Mouse (Mus musculus): ENCODE results near the gene Epo. TPM values are rescaled to one million over a fixed set of nuclear protein-coding genes. Genes with fewer than 3 reads are reported as not detected.

The Epo gene
- polyA plus RNA-seq, 1 experiment from 2014 or later: not detected

DNA sequence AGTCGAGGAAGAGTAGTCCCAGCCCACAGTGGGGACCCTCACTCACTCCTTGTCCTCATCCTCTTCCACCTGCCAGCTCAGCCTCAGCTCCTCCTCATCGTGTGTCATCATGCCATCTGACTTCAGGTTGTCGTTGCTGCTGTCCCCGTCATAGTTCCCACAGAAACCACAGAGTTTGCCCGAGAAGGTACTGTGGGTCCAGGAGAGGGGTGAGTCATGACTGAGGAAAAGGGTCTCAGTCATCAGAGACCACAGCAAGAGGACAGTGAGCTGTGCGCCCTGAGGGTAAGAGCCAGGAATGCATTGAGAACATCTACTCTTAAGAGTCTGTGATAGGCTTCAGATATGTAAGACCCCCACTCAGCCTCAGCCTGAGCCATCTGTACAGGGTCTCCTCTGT is 77.8 kb downstream of the Epo start:
- H3K9ac ChIP-seq (ENCODE audit: low read depth, low read length): no peak overlapping the region
- 82% methylated on average over 6 of the region's 6 CpGs for WGBS
- H3K4me3 ChIP-seq (replicated peaks; ENCODE audit: low read depth, low read length): no peak overlapping the region
- H3K9me3 ChIP-seq (replicated peaks; ENCODE audit: low read length): no peaks in the 10 kb centered on the region
- H3K36me3 ChIP-seq (ENCODE audit: insufficient read depth, low read length): no peaks in the 10 kb centered on the region
- TF ChIP-seq CTCF (IDR thresholded peaks at IDR 0.05; ENCODE audit: low read depth): no peak
- DNase-seq (ENCODE audit: low spot score) (no peak), ATAC-seq (replicated peaks; ENCODE audit: low FRiP score, low read depth) (no peak)
- no peaks in the 10 kb centered on the region for H3K27me3 ChIP-seq (ENCODE audit: insufficient read depth, low read length)
- no peaks in the 10 kb centered on the region for H3K4me1 ChIP-seq (replicated peaks; ENCODE audit: insufficient read depth, low read length)
- H3K4me2 ChIP-seq (ENCODE audit: low read length): no peak overlapping the region
- H3K27ac ChIP-seq: no peak overlapping the region

DNA sequence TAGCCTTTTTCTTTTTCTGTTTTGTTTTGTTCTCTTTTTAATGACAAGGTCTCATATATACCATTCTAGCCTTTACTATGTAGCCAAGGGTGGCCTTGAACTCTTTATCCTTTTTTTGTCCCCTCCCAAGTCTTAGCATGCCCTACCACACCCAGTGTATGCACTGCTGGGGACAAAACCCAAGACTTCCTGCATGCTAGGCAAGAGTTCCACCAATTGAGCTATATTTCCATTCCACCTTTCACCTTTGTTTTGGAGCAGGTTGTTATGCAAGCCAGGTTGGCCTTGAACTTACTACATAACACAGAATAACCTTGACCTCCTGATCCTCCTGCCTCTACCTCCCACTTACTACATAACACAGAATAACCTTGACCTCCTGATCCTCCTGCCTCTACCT is 87.5 kb downstream of the Epo start:
- no peaks in the 10 kb centered on the region for H3K27me3 ChIP-seq (ENCODE audit: insufficient read depth, low read length)
- H3K9ac ChIP-seq (ENCODE audit: low read depth, low read length): no peak overlapping the region
- H3K27ac ChIP-seq: no peak overlapping the region
- TF ChIP-seq CTCF (IDR thresholded peaks at IDR 0.05; ENCODE audit: low read depth): no peak
- H3K4me1 ChIP-seq (replicated peaks; ENCODE audit: insufficient read depth, low read length): no peaks in the 10 kb centered on the region
- no peaks in the 10 kb centered on the region for H3K9me3 ChIP-seq (replicated peaks; ENCODE audit: low read length)
- no peak overlapping the region for H3K4me2 ChIP-seq (ENCODE audit: low read length)
- DNase-seq (ENCODE audit: low spot score): no peak
- no peak for ATAC-seq (replicated peaks; ENCODE audit: low FRiP score, low read depth)
- no peak overlapping the region for H3K4me3 ChIP-seq (replicated peaks; ENCODE audit: low read depth, low read length)
- no peaks in the 10 kb centered on the region for H3K36me3 ChIP-seq (ENCODE audit: insufficient read depth, low read length)

DNA sequence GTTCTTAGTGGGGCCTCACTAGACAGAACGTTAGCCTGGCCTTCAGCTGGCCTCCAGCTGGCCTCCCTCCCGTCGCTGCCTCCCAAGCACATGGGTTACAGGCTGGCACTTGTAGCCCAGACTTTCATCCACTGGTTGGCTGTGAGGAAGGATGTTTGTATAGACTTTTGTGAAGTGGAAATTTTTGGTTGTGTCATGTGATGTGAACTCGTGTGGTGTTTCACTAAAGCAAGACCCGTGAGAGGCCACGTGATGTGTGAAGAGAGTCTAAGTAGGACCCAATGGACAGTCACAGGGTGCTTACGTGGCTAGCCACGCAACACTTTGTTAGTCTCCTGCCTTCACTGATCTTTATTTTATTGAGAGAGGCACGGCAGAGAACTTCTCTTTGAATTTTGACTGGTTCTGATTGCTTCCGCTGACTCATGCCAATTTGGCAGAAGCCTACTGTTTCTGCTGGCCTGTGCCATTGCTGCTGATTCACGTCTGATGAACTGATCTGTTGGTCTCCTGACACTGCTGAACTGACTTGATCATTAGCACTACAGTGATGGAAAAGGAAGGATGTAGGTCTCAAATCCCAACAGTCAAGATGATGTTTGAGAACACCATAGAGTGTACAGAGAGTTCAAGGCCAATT is 92.7 kb downstream of the Epo start:
- Histone ChIP-seq H3K4me1 (replicated peaks; ENCODE audit: insufficient read depth, low read length) (no peaks in the 10 kb centered on the region), H3K9ac (ENCODE audit: low read depth, low read length) (no peak overlapping the region), H3K27me3 (ENCODE audit: insufficient read depth, low read length) (no peaks in the 10 kb centered on the region), H3K36me3 (ENCODE audit: insufficient read depth, low read length) (no peaks in the 10 kb centered on the region), H3K4me3 (replicated peaks; ENCODE audit: low read depth, low read length) (no peak overlapping the region), H3K9me3 (replicated peaks; ENCODE audit: low read length) (no peaks in the 10 kb centered on the region), H3K4me2 (ENCODE audit: low read length) (no peak overlapping the region), H3K27ac (no peak overlapping the region)
- WGBS: 82% methylated on average over 11 of the region's 11 CpGs
- ATAC-seq (replicated peaks; ENCODE audit: low FRiP score, low read depth): no peak
- no peak for TF ChIP-seq CTCF (IDR thresholded peaks at IDR 0.05; ENCODE audit: low read depth)
- no peak for DNase-seq (ENCODE audit: low spot score)

DNA sequence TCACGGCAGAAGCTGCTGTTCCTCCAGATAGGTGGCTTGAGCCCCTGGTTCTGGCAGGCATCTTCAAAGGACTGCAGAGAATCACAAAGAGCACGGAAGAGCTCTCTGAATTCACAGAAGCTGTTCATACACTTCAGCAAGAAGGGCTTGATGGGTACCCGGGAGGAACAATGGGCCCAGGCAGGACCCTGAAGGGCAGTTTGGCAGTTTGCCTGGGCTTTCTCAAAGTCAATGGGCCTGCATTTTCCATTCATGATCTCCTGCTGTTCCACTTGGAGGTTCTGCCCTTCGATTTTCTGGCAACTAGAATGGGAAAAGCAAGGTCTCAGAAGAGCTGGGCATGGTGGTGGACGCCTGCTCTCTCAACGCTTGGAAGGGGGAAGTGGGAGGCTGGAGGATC is 99.2 kb downstream of the Epo start:
- Histone ChIP-seq H3K9me3 (replicated peaks; ENCODE audit: low read length) (no peaks in the 10 kb centered on the region), H3K27me3 (ENCODE audit: insufficient read depth, low read length) (no peaks in the 10 kb centered on the region), H3K4me1 (replicated peaks; ENCODE audit: insufficient read depth, low read length) (no peaks in the 10 kb centered on the region), H3K9ac (ENCODE audit: low read depth, low read length) (no peak overlapping the region), H3K27ac (no peak overlapping the region), H3K4me3 (replicated peaks; ENCODE audit: low read depth, low read length) (no peak overlapping the region), H3K36me3 (ENCODE audit: insufficient read depth, low read length) (no peaks in the 10 kb centered on the region), H3K4me2 (ENCODE audit: low read length) (no peak overlapping the region)
- ATAC-seq (replicated peaks; ENCODE audit: low FRiP score, low read depth): no peak
- DNase-seq (ENCODE audit: low spot score): no peak
- no peak for TF ChIP-seq CTCF (IDR thresholded peaks at IDR 0.05; ENCODE audit: low read depth)
- WGBS: 67% methylated on average over 6 of the region's 6 CpGs

Small RNAs within 50 kb of the gene (microRNA-seq; reads per million reads assigned to microRNA genes)
- not detected for gene Mir6418

Other genes with a start within 250 kb of the Epo start
- 6.5 and 7.4 TPM in 2 replicates for gene Ache, start 245.7 kb downstream of the Epo start, polyA plus RNA-seq (2015; fragmentation: Nextera tagmentation; extraction: Ambion mirVana)
- gene Ufsp1, start 238.6 kb downstream of the Epo start, polyA plus RNA-seq (2015; fragmentation: Nextera tagmentation; extraction: Ambion mirVana): 11.4 and 12.8 TPM in 2 replicates
- 68.0 and 77.7 TPM in 2 replicates for gene Srrt, start 225.6 kb downstream of the Epo start, polyA plus RNA-seq (2015; fragmentation: Nextera tagmentation; extraction: Ambion mirVana)
- gene Trip6, start 218.8 kb downstream of the Epo start, polyA plus RNA-seq (2015; fragmentation: Nextera tagmentation; extraction: Ambion mirVana): 74.8 and 75.6 TPM in 2 replicates
- 11.8 and 12.0 TPM in 2 replicates for gene Slc12a9, start 199.6 kb downstream of the Epo start, polyA plus RNA-seq (2015; fragmentation: Nextera tagmentation; extraction: Ambion mirVana)
- gene Ephb4, start 183.1 kb downstream of the Epo start, polyA plus RNA-seq (2015; fragmentation: Nextera tagmentation; extraction: Ambion mirVana): 38.1 and 40.5 TPM in 2 replicates
- gene Zan, start 56.2 kb downstream of the Epo start, polyA plus RNA-seq (2015; fragmentation: Nextera tagmentation; extraction: Ambion mirVana): 0.16 and 0.23 TPM in 2 replicates
- gene Pop7, start 30.7 kb downstream of the Epo start, polyA plus RNA-seq (2015; fragmentation: Nextera tagmentation; extraction: Ambion mirVana): 55.1 and 55.6 TPM in 2 replicates
- 9.3 and 10.3 TPM in 2 replicates for gene Gigyf1, start 14.7 kb downstream of the Epo start, polyA plus RNA-seq (2015; fragmentation: Nextera tagmentation; extraction: Ambion mirVana)
- 463 and 480 TPM in 2 replicates for gene Gnb2, start 268 bp upstream of the Epo start, polyA plus RNA-seq (2015; fragmentation: Nextera tagmentation; extraction: Ambion mirVana)
- not detected in 2 replicates for gene Actl6b, start 20.3 kb upstream of the Epo start, polyA plus RNA-seq (2015; fragmentation: Nextera tagmentation; extraction: Ambion mirVana)
- 0.13 TPM in 2 replicates for gene Tfr2, start 36.6 kb upstream of the Epo start, polyA plus RNA-seq (2015; fragmentation: Nextera tagmentation; extraction: Ambion mirVana)
- gene Mospd3, start 67.8 kb upstream of the Epo start, polyA plus RNA-seq (2015; fragmentation: Nextera tagmentation; extraction: Ambion mirVana): 37.8 and 39.3 TPM in 2 replicates
- 120 and 136 TPM in 2 replicates for gene Pcolce, start 80.5 kb upstream of the Epo start, polyA plus RNA-seq (2015; fragmentation: Nextera tagmentation; extraction: Ambion mirVana)
- gene Fbxo24, start 95.8 kb upstream of the Epo start, polyA plus RNA-seq (2015; fragmentation: Nextera tagmentation; extraction: Ambion mirVana): 0.14 and 0.17 TPM in 2 replicates
- gene Lrch4, start 95.9 kb upstream of the Epo start, polyA plus RNA-seq (2015; fragmentation: Nextera tagmentation; extraction: Ambion mirVana): 42.6 and 42.9 TPM in 2 replicates
- 5.3 and 6.2 TPM in 2 replicates for gene Gm20605, start 95.9 kb upstream of the Epo start, polyA plus RNA-seq (2015; fragmentation: Nextera tagmentation; extraction: Ambion mirVana)
- gene Sap25, start 108.1 kb upstream of the Epo start, polyA plus RNA-seq (2015; fragmentation: Nextera tagmentation; extraction: Ambion mirVana): 5.3 and 5.4 TPM in 2 replicates
- gene Irs3, start 112.5 kb upstream of the Epo start, polyA plus RNA-seq (2015; fragmentation: Nextera tagmentation; extraction: Ambion mirVana): 1.3 and 1.4 TPM in 2 replicates
- gene Agfg2, start 151.5 kb upstream of the Epo start, polyA plus RNA-seq (2015; fragmentation: Nextera tagmentation; extraction: Ambion mirVana): 20.8 and 21.2 TPM in 2 replicates
- gene Nyap1, start 208.4 kb upstream of the Epo start, polyA plus RNA-seq (2015; fragmentation: Nextera tagmentation; extraction: Ambion mirVana): 1.2 and 1.6 TPM in 2 replicates
- gene Tsc22d4, start 212.5 kb upstream of the Epo start, polyA plus RNA-seq (2015; fragmentation: Nextera tagmentation; extraction: Ambion mirVana): 107 and 110 TPM in 2 replicates
- gene Ppp1r35, start 245.6 kb upstream of the Epo start, polyA plus RNA-seq (2015; fragmentation: Nextera tagmentation; extraction: Ambion mirVana): 28.8 and 32.4 TPM in 2 replicates